In the genomic region with DNA sequence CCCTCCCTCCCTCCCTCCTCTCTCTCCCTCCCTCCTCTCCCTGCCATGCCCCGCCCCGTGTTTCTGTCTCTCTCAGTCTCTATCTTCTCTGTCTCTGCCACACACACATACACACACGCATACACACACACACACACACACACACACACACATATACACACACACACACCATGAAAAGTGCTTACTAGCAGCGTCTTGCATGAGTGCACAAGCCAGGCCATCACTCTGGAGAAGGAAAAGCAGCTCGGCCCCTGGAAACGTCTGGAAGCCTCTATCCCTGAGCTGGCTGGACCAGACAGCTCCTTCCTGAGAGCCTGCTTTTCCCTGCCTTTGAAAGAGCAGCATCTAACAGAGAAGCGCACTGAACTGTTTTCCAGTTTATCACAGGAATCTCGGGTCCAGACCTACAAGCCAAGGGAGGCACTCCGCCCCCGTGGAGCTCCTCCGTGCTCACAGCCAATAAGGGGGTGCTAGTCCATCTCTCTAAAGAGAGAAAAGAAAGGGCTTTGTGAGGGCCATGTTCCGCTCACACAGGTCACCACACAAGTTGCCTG, we compare ENCODE assay signal across 9 mouse cellular contexts. TPM values are rescaled to one million over a fixed set of nuclear protein-coding genes. Genes with fewer than 3 reads are reported as not detected.
DNase-seq lines count a peak whose midpoint lies in the region; ATAC-seq lines count a peak whose summit lies in the region.
"Had no signal": no experiment of that assay in that cellular context is flagged by ENCODE, and none has a peak within 500 bp of the region (broad histone marks: within the 10 kb centered on the region; RNA-seq: fewer than 3 reads in every experiment).

No protein-coding gene starts in this region.

- H3K9ac ChIP-seq in heart, embryonic 13.5 days = peak overlapping the region; percentile 64
- H3K9ac ChIP-seq: liver, embryonic 14.5 days had no signal

- H3K36me3 ChIP-seq in heart, embryonic 13.5 days = no peaks in the 10 kb centered on the region
- H3K36me3 ChIP-seq in midbrain, embryonic 10.5 days = no peaks in the 10 kb centered on the region

- H3K4me2 ChIP-seq in heart, embryonic 13.5 days = peak overlapping the region; percentile 64

- H3K27ac ChIP-seq in heart, embryonic 13.5 days (replicated peaks) = 0 out of 2 replicates have a peak overlapping the region, but pooled peaks have one; percentile 28
- peak overlapping the region; percentile 35; the same call in 1 of the 2 replicates for H3K27ac ChIP-seq in midbrain, embryonic 10.5 days (replicated peaks)
- H3K27ac ChIP-seq: liver, embryonic 14.5 days had no signal

- 19% methylated on average over 12 of the region's 12 CpGs for WGBS in heart, embryonic 13.5 days
- 15% methylated on average over 11 of the region's 12 CpGs for WGBS in midbrain, embryonic 10.5 days

- no peaks in the 10 kb centered on the region for H3K9me3 ChIP-seq in heart, embryonic 13.5 days
- H3K9me3 ChIP-seq in midbrain, embryonic 10.5 days (replicated peaks) = no peaks in the 10 kb centered on the region

- peaks cover 32% of the 10 kb centered on the region for H3K4me1 ChIP-seq in heart, embryonic 13.5 days
- H3K4me1 ChIP-seq in midbrain, embryonic 10.5 days = peaks cover 22% of the 10 kb centered on the region

- H3K4me3 ChIP-seq in heart, embryonic 13.5 days = peak overlapping the region; percentile 33
- no peak overlapping the region; the same call in 1 of the 2 replicates for H3K4me3 ChIP-seq in midbrain, embryonic 10.5 days

- peak; percentile 66 for DNase-seq in Muller cell, postnatal 12 days (ENCODE audit: inconsistent ontology term)
- DNase-seq in cerebellum, adult 9-10 months = peak; percentile 69
- peak; percentile 65 for DNase-seq in kidney, postnatal 10 days
- DNase-seq in midbrain, embryonic 10.5 days (ENCODE audit: low spot score) = peak; percentile 29
- peak; percentile 40 for DNase-seq in yolk sac, embryonic 10.5 days (ENCODE audit: low spot score)
- no peak for DNase-seq in frontal cortex, postnatal 14 days (ENCODE audit: low spot score in 2 of 2)
- DNase-seq in spleen, postnatal 14 days (ENCODE audit: low spot score in 2 of 2) = no peak

- H3K27me3 ChIP-seq in heart, embryonic 13.5 days (replicated peaks) = no peaks in the 10 kb centered on the region
- H3K27me3 ChIP-seq in midbrain, embryonic 10.5 days (ENCODE audit: low read depth, poor library complexity, severe bottlenecking) = peaks cover 31% of the 10 kb centered on the region

- no peak for ATAC-seq in heart, embryonic 13.5 days (ENCODE audit: extremely low read depth, insufficient number of reproducible peaks, low FRiP score, low TSS enrichment)

RNA-seq across cellular contexts. Expression of gene Arid1b, which starts 47.6 kb away (rescaled TPM):
- 5.0 and 5.2 TPM in 2 replicates for polyA plus RNA-seq in heart, embryonic 13.5 days (2015; fragmentation: Nextera tagmentation; extraction: Ambion mirVana)
- polyA plus RNA-seq in midbrain, embryonic 10.5 days (2016; fragmentation: Nextera tagmentation; extraction: Ambion mirVana) = 8.9 and 10.8 TPM in 2 replicates

Comparison
In these comparisons a context has a peak if more than half of its experiments do, and no peak if none do; other contexts are left out.
1. DNase-seq: peak in Muller cell, postnatal 12 days (single experiment), cerebellum, adult 9-10 months (single experiment), kidney, postnatal 10 days (single experiment), midbrain, embryonic 10.5 days (single experiment) and yolk sac, embryonic 10.5 days (single experiment); none in frontal cortex, postnatal 14 days (0 of 2) and spleen, postnatal 14 days (0 of 2).